Mouse (Mus musculus): ENCODE measurements around the gene Cfap61. TPM values are rescaled to one million over a fixed set of nuclear protein-coding genes. Genes with fewer than 3 reads are reported as not detected.

Cfap61 gene
- total RNA-seq, 2 experiments from 2014 or later: not detected

DNA sequence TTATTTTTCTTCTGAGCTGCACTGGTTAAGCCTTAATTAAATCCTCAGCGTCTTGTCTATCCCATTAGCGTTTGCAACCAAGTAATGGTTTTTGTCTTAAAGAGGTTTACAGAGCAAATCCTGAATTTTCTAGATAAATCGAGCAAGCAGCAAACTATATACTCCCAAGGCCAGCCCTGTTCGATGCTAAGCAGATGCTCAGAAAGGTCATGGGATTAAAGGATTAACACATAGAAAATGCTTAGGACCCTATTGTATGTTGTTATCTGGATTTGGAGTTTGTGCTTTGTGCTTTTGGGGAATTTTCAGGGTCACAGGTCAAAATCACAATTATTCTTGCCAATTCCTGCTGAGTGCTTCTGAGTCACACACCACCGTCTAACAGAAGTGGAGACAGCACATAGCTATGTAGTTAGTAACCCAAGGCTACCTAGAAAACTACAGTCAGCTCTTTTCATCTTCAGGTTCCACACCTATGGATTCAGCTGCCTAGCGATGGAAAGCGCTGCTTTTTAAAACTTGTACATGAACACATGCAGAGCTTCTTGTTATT, 13.9 kb downstream of the Cfap61 start:
- ATAC-seq (replicated peaks; ENCODE audit: low FRiP score, poor library complexity, severe bottlenecking): no peak

- no peak for ATAC-seq (replicated peaks; ENCODE audit: low FRiP score, poor library complexity, severe bottlenecking)
Observed at GRCm38 (mm10) chr2:145949475-145950068, 15.0 kb downstream of the Cfap61 start.

- ATAC-seq (replicated peaks; ENCODE audit: low FRiP score, poor library complexity, severe bottlenecking): no peak
Observed at GRCm38 (mm10) chr2:145950239-145950638, 15.7 kb downstream of the Cfap61 start.

GRCm38 (mm10) chr2:145952726-145953125, 18.1 kb downstream of the Cfap61 start:
- ATAC-seq (replicated peaks; ENCODE audit: low FRiP score, poor library complexity, severe bottlenecking): no peak

DNA sequence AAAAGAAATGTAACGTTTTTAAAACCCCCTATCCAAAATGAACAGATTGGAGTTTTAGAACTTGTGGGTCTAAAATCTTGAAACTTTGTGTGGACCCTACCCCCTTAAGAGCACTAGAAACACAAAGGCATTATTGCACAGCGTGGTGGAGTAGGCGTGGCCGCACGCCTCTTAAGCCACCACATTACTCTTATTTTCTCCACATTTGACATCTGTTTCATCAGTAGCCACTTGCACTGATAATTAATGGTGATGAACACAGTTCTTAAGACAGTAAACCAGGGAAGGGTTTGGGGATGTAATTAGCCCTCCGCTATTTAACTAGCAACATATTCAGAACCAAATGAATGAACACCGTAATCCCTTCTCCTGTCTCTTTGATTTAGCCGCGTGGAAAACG, 21.3 kb downstream of the Cfap61 start:
- ATAC-seq (replicated peaks; ENCODE audit: low FRiP score, poor library complexity, severe bottlenecking): no peak

- no peak for ATAC-seq (replicated peaks; ENCODE audit: low FRiP score, poor library complexity, severe bottlenecking)
Observed at GRCm38 (mm10) chr2:145956318-145956717, 21.7 kb downstream of the Cfap61 start.

DNA sequence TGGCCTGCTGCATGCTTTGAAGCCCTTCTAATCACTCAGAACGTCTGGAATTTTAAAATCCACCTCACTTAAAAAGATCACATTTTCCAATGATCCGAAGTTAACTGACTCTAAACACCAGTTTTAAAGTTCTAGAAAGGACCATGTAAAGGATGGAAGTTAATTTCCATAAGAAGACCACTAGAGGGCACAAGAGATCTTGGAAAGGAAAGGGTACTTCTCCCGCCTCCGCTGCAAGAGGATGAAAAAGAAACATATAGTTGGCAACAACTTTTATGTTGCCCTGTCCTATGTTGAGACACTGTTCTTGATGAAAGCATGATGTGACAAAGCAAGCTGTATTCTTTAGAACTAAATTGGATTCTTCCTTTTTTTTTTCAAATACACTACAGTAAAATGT, 22.9 kb downstream of the Cfap61 start:
- no peak for ATAC-seq (replicated peaks; ENCODE audit: low FRiP score, poor library complexity, severe bottlenecking)

- ATAC-seq (replicated peaks; ENCODE audit: low FRiP score, poor library complexity, severe bottlenecking): no peak
Observed at GRCm38 (mm10) chr2:145958097-145958496, 23.5 kb downstream of the Cfap61 start.

DNA sequence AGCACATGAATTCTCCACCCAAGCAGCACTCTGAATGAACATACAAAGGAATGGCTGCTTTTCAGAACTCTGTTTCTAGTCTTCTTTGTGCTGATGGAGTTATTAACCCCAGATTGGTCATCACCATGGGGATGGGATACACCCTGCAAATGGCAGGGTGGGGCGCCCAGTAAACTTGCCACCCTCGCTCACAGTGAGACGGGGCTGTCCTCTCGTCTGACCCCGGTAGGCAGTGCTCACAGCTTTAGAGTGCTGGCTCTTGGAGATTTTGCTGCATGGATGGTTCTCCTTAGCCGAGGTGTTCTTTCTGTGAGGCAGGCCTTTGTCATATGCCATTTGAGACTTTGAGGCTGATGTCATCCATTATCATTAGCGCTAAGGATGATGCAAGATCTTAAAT, 24.0 kb downstream of the Cfap61 start:
- no peak for ATAC-seq (replicated peaks; ENCODE audit: low FRiP score, poor library complexity, severe bottlenecking)

DNA sequence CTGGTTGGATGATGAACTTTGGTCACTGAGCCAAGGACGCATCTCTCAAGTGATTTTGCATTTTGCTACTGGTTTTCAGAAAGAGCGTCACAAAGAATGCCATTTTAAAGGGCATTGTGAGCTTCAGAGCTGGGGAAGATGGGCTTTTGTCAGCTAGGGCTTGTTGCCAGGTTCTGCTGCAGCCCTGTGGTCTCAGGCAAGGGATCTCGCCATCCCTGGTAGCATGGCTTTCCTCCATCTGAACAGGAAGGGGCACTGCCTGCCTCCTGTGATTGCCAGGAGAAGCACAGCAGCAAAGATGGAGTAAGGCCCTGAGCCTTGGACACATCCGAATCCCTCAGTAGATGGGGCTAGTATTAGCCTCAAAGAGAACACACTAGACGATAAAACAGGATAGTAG, 27.3 kb downstream of the Cfap61 start:
- ATAC-seq (replicated peaks; ENCODE audit: low FRiP score, poor library complexity, severe bottlenecking): no peak

DNA sequence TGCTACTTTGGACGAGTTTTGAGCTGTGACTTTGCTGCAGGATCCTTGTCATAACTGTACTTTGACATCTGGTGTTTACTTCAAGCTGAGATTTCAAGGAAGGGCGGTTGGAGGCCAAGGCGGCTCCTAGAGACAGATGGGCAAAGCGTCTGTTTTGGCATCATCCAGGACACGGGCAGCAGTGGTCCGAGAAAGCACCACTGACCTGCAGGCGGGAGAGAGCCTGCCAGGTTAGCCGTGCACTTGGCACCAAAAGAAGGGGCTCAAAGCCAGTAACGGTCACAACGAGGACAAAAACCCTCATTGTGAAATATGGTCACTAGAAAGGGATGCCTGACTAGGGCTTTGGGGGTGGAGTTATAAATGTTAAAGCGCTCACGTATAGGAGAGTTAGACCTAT, 36.2 kb downstream of the Cfap61 start:
- no peak for ATAC-seq (replicated peaks; ENCODE audit: low FRiP score, poor library complexity, severe bottlenecking)

GRCm38 (mm10) chr2:145971237-145972010, 36.8 kb downstream of the Cfap61 start:
- ATAC-seq (replicated peaks; ENCODE audit: low FRiP score, poor library complexity, severe bottlenecking): no peak

DNA sequence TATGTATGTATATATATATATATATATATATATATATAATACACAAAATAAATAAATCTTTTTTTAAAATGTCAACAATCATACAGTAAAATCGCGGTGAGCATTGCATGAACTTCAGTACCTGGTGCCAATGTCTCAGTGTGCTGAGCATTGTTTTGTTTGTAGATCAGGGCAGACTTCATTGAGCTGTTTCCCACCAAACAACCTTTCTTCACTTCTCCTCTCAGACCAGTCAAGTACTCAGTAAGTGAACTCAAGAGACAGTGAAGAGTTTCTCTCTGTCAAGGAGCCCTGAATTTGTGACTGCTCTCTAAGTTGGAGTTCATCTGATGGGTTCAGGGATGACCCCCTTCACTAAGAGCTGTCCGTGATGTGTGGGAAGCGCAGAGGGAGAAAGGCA, 38.0 kb downstream of the Cfap61 start:
- ATAC-seq (replicated peaks; ENCODE audit: low FRiP score, poor library complexity, severe bottlenecking): no peak

DNA sequence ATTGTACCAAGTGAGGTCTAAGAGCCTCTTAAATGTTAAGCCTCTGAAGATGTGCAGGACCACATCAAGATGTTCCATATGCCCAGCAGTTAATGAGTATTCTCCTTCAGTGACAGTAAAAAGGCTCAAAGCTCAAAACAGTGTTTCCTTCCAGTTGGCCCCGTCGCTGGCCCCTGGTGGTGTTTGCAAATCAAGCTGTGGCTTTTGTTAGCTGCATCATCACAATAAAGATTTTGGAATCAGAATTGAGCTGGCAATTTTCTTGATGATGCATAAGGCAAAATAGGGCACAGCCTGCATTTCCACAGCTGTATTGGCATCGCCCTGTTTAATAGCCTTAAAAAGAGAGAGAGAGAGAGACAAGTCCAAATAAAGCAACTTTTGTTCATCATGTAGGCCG, 45.0 kb downstream of the Cfap61 start:
- ATAC-seq (replicated peaks; ENCODE audit: low FRiP score, poor library complexity, severe bottlenecking): no peak

DNA sequence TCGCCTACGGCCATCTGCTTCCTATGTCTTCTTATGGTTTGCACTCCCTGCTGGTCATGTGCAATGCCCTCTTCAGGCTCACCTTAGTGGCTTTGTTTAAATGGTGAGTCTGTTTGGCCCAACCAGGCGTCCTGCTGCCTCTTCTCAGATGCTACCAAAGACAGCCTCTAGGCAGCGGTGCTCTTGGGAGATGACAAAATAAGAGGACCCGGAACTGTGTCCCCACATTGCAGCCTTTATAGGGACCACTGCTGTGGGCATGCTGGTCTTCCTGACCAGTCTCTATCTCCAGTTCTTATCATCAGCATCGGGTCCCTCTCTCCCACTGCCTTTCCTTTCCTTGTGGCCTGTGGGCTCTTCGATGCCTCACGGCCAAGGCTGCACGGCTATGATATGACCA, 46.3 kb downstream of the Cfap61 start:
- no peak for ATAC-seq (replicated peaks; ENCODE audit: low FRiP score, poor library complexity, severe bottlenecking)

- no peak for ATAC-seq (replicated peaks; ENCODE audit: low FRiP score, poor library complexity, severe bottlenecking)
Observed at GRCm38 (mm10) chr2:145981699-145982112, 47.1 kb downstream of the Cfap61 start.

- ATAC-seq (replicated peaks; ENCODE audit: low FRiP score, poor library complexity, severe bottlenecking): no peak
Observed at GRCm38 (mm10) chr2:145982317-145983045, 47.9 kb downstream of the Cfap61 start.

DNA sequence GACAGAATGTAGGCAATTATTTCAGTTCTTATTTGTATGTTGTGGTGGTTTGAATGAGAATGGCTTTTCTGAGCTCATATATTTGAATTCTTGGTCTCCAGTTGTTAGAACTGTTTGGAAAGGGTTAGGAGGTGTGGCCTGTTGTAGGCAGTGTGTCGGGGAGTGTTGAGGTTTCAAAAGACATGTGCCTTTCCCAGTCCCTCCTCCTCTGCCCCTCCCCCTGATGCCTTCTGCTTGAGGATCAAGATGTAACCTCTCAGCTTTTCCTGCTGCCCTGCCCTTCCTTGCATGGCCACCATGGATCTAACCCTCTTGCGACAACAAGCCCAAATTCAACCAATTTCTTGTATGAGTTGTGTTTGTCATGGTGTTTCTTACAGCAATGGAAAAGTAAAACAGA, 53.2 kb downstream of the Cfap61 start:
- no peak for ATAC-seq (replicated peaks; ENCODE audit: low FRiP score, poor library complexity, severe bottlenecking)

GRCm38 (mm10) chr2:145990446-145990845, 55.9 kb downstream of the Cfap61 start:
- no peak for ATAC-seq (replicated peaks; ENCODE audit: low FRiP score, poor library complexity, severe bottlenecking)

- no peak for ATAC-seq (replicated peaks; ENCODE audit: low FRiP score, poor library complexity, severe bottlenecking)
Observed at GRCm38 (mm10) chr2:145996472-145996871, 61.9 kb downstream of the Cfap61 start.

All from erythroid progenitor cell, adult 5-6 weeks (primary cell).